Mouse (Mus musculus): ENCODE data around the gene Ypel3. TPM values are rescaled to one million over a fixed set of nuclear protein-coding genes. Genes with fewer than 3 reads are reported as not detected.

The Ypel3 gene
- polyA plus RNA-seq, 2 experiments, result 74.2 to 76.0 TPM

- TF ChIP-seq EP300 (IDR thresholded peaks at IDR 0.05; ENCODE audit: low read depth), result no peak
- no peak for TF ChIP-seq CTCF (IDR thresholded peaks at IDR 0.05; ENCODE audit: low read depth)
- Histone ChIP-seq H3K9ac (replicated peaks) (no peak overlapping the region), H3K27ac (no peak overlapping the region), H3K36me3 (replicated peaks; ENCODE audit: control insufficient read depth, insufficient read depth, low read depth) (no peaks in the 10 kb centered on the region), H3K4me3 (ENCODE audit: insufficient read depth in 1 of 2, low read depth in 2 of 2, low read length in 2 of 2) (no peak overlapping the region), H3K27me3 (ENCODE audit: control insufficient read depth, insufficient read depth, low read length) (peaks cover 16% of the 10 kb centered on the region), H3K9me3 (ENCODE audit: control insufficient read depth, low read length) (no peaks in the 10 kb centered on the region), H3K4me1 (replicated peaks; ENCODE audit: control insufficient read depth in 2 of 2, insufficient read depth in 2 of 2, low read length in 1 of 2) (no peaks in the 10 kb centered on the region), H3K4me2 (ENCODE audit: low read depth) (no peak overlapping the region)
- DNase-seq (ENCODE audit: low read depth in 3 of 3, low spot score in 3 of 3), result no peak
- WGBS (ENCODE audit: insufficient replicate concordance), result 50% methylated on average over 5 of the region's 5 CpGs
- ATAC-seq (ENCODE audit: insufficient read depth), result no peak
Observed at GRCm38 (mm10) chr7:126825952-126826351, 49.2 kb downstream of the Ypel3 start.

Other genes with a start within 250 kb of the Ypel3 start
Only the 30 nearest of the 31 such genes appear.
- gene Eif3c, start 210.5 kb upstream of the Ypel3 start, polyA plus RNA-seq (2012; rRNA removed), result 45.7 and 58.0 TPM in 2 replicates
- gene Eif3c, start 210.5 kb upstream of the Ypel3 start, polyA plus RNA-seq (2014; fragmentation: Nextera tagmentation; extraction: Ambion mirVana), result 94.4 and 96.2 TPM in 2 replicates
- 1.2 and 1.6 TPM in 2 replicates for gene Apobr, start 192.0 kb upstream of the Ypel3 start, polyA plus RNA-seq (2012; rRNA removed)
- gene Apobr, start 192.0 kb upstream of the Ypel3 start, polyA plus RNA-seq (2014; fragmentation: Nextera tagmentation; extraction: Ambion mirVana), result 0.69 TPM in 2 replicates
- 8.4 and 8.8 TPM in 2 replicates for gene Cln3, start 191.1 kb upstream of the Ypel3 start, polyA plus RNA-seq (2012; rRNA removed)
- gene Cln3, start 191.1 kb upstream of the Ypel3 start, polyA plus RNA-seq (2014; fragmentation: Nextera tagmentation; extraction: Ambion mirVana), result 7.2 and 9.7 TPM in 2 replicates
- gene Il27, start 182.0 kb upstream of the Ypel3 start, polyA plus RNA-seq (2012; rRNA removed), result 0.07 TPM in 1 of 2 replicates, not detected in the other
- not detected in 2 replicates for gene Il27, start 182.0 kb upstream of the Ypel3 start, polyA plus RNA-seq (2014; fragmentation: Nextera tagmentation; extraction: Ambion mirVana)
- 1.9 and 2.6 TPM in 2 replicates for gene Nupr1, start 146.1 kb upstream of the Ypel3 start, polyA plus RNA-seq (2012; rRNA removed)
- 1.3 and 3.2 TPM in 2 replicates for gene Nupr1, start 146.1 kb upstream of the Ypel3 start, polyA plus RNA-seq (2014; fragmentation: Nextera tagmentation; extraction: Ambion mirVana)
- gene Sgf29, start 127.6 kb upstream of the Ypel3 start, polyA plus RNA-seq (2012; rRNA removed), result 19.5 and 24.7 TPM in 2 replicates
- 23.6 and 34.4 TPM in 2 replicates for gene Sgf29, start 127.6 kb upstream of the Ypel3 start, polyA plus RNA-seq (2014; fragmentation: Nextera tagmentation; extraction: Ambion mirVana)
- 4.5 and 6.4 TPM in 2 replicates for gene Sult1a1, start 100.5 kb upstream of the Ypel3 start, polyA plus RNA-seq (2012; rRNA removed)
- 13.1 and 15.2 TPM in 2 replicates for gene Sult1a1, start 100.5 kb upstream of the Ypel3 start, polyA plus RNA-seq (2014; fragmentation: Nextera tagmentation; extraction: Ambion mirVana)
- gene Bola2, start 81.6 kb upstream of the Ypel3 start, polyA plus RNA-seq (2012; rRNA removed), result 35.8 and 69.8 TPM in 2 replicates
- 97.2 and 111 TPM in 2 replicates for gene Bola2, start 81.6 kb upstream of the Ypel3 start, polyA plus RNA-seq (2014; fragmentation: Nextera tagmentation; extraction: Ambion mirVana)
- gene Slx1b, start 81.2 kb upstream of the Ypel3 start, polyA plus RNA-seq (2012; rRNA removed), result 5.7 and 6.3 TPM in 2 replicates
- gene Slx1b, start 81.2 kb upstream of the Ypel3 start, polyA plus RNA-seq (2014; fragmentation: Nextera tagmentation; extraction: Ambion mirVana), result 1.8 and 2.0 TPM in 2 replicates
- gene Coro1a, start 69.2 kb upstream of the Ypel3 start, polyA plus RNA-seq (2012; rRNA removed), result 48.0 and 52.5 TPM in 2 replicates
- 65.6 and 81.5 TPM in 2 replicates for gene Coro1a, start 69.2 kb upstream of the Ypel3 start, polyA plus RNA-seq (2014; fragmentation: Nextera tagmentation; extraction: Ambion mirVana)
- 35.9 and 39.8 TPM in 2 replicates for gene Mapk3, start 17.4 kb upstream of the Ypel3 start, polyA plus RNA-seq (2012; rRNA removed)
- gene Mapk3, start 17.4 kb upstream of the Ypel3 start, polyA plus RNA-seq (2014; fragmentation: Nextera tagmentation; extraction: Ambion mirVana), result 14.4 and 15.5 TPM in 2 replicates
- gene Gdpd3, start 10.6 kb upstream of the Ypel3 start, polyA plus RNA-seq (2012; rRNA removed), result 1.3 and 2.0 TPM in 2 replicates
- 0.27 and 0.59 TPM in 2 replicates for gene Gdpd3, start 10.6 kb upstream of the Ypel3 start, polyA plus RNA-seq (2014; fragmentation: Nextera tagmentation; extraction: Ambion mirVana)
- gene Tbx6, start 4.5 kb downstream of the Ypel3 start, polyA plus RNA-seq (2012; rRNA removed), result 1.3 and 1.5 TPM in 2 replicates
- gene Tbx6, start 4.5 kb downstream of the Ypel3 start, polyA plus RNA-seq (2014; fragmentation: Nextera tagmentation; extraction: Ambion mirVana), result 0.43 and 0.47 TPM in 2 replicates
- 81.8 and 83.2 TPM in 2 replicates for gene Ppp4c, start 15.5 kb downstream of the Ypel3 start, polyA plus RNA-seq (2012; rRNA removed)
- 105 and 117 TPM in 2 replicates for gene Ppp4c, start 15.5 kb downstream of the Ypel3 start, polyA plus RNA-seq (2014; fragmentation: Nextera tagmentation; extraction: Ambion mirVana)
- 0.19 and 0.24 TPM in 2 replicates for gene Fam57b, start 20.7 kb downstream of the Ypel3 start, polyA plus RNA-seq (2012; rRNA removed)
- gene Fam57b, start 20.7 kb downstream of the Ypel3 start, polyA plus RNA-seq (2014; fragmentation: Nextera tagmentation; extraction: Ambion mirVana), result not detected in 2 replicates
- not detected in 2 replicates for gene 4930451I11Rik, start 54.7 kb downstream of the Ypel3 start, polyA plus RNA-seq (2012; rRNA removed)
- gene 4930451I11Rik, start 54.7 kb downstream of the Ypel3 start, polyA plus RNA-seq (2014; fragmentation: Nextera tagmentation; extraction: Ambion mirVana), result not detected in 2 replicates
- gene Doc2a, start 70.5 kb downstream of the Ypel3 start, polyA plus RNA-seq (2012; rRNA removed), result 0.02 TPM in 1 of 2 replicates, not detected in the other
- gene Doc2a, start 70.5 kb downstream of the Ypel3 start, polyA plus RNA-seq (2014; fragmentation: Nextera tagmentation; extraction: Ambion mirVana), result 0.18 TPM in 1 of 2 replicates, not detected in the other
- gene Hirip3, start 85.0 kb downstream of the Ypel3 start, polyA plus RNA-seq (2012; rRNA removed), result 24.7 and 58.1 TPM in 2 replicates
- gene Hirip3, start 85.0 kb downstream of the Ypel3 start, polyA plus RNA-seq (2014; fragmentation: Nextera tagmentation; extraction: Ambion mirVana), result 5.2 and 5.6 TPM in 2 replicates
- gene Ino80e, start 85.4 kb downstream of the Ypel3 start, polyA plus RNA-seq (2012; rRNA removed), result 22.7 and 25.1 TPM in 2 replicates
- 36.6 and 40.6 TPM in 2 replicates for gene Ino80e, start 85.4 kb downstream of the Ypel3 start, polyA plus RNA-seq (2014; fragmentation: Nextera tagmentation; extraction: Ambion mirVana)
- 16.2 and 16.3 TPM in 2 replicates for gene Taok2, start 107.7 kb downstream of the Ypel3 start, polyA plus RNA-seq (2012; rRNA removed)
- gene Taok2, start 107.7 kb downstream of the Ypel3 start, polyA plus RNA-seq (2014; fragmentation: Nextera tagmentation; extraction: Ambion mirVana), result 6.3 and 7.0 TPM in 2 replicates
- 10.8 and 15.3 TPM in 2 replicates for gene Tmem219, start 146.0 kb downstream of the Ypel3 start, polyA plus RNA-seq (2012; rRNA removed)
- gene Tmem219, start 146.0 kb downstream of the Ypel3 start, polyA plus RNA-seq (2014; fragmentation: Nextera tagmentation; extraction: Ambion mirVana), result 15.7 and 17.1 TPM in 2 replicates
- 4.0 and 4.3 TPM in 2 replicates for gene Kctd13, start 151.9 kb downstream of the Ypel3 start, polyA plus RNA-seq (2012; rRNA removed)
- gene Kctd13, start 151.9 kb downstream of the Ypel3 start, polyA plus RNA-seq (2014; fragmentation: Nextera tagmentation; extraction: Ambion mirVana), result 3.0 and 4.8 TPM in 2 replicates
- gene Asphd1, start 172.6 kb downstream of the Ypel3 start, polyA plus RNA-seq (2012; rRNA removed), result 0.04 TPM in 1 of 2 replicates, not detected in the other
- gene Asphd1, start 172.6 kb downstream of the Ypel3 start, polyA plus RNA-seq (2014; fragmentation: Nextera tagmentation; extraction: Ambion mirVana), result not detected in 2 replicates
- gene Sez6l2, start 173.6 kb downstream of the Ypel3 start, polyA plus RNA-seq (2012; rRNA removed), result 0.19 and 0.40 TPM in 2 replicates
- not detected in 2 replicates for gene Sez6l2, start 173.6 kb downstream of the Ypel3 start, polyA plus RNA-seq (2014; fragmentation: Nextera tagmentation; extraction: Ambion mirVana)
- 36.4 and 45.9 TPM in 2 replicates for gene Cdipt, start 199.0 kb downstream of the Ypel3 start, polyA plus RNA-seq (2012; rRNA removed)
- gene Cdipt, start 199.0 kb downstream of the Ypel3 start, polyA plus RNA-seq (2014; fragmentation: Nextera tagmentation; extraction: Ambion mirVana), result 32.6 and 34.3 TPM in 2 replicates
- gene Cdiptos, start 199.1 kb downstream of the Ypel3 start, polyA plus RNA-seq (2012; rRNA removed), result 0.18 and 0.52 TPM in 2 replicates
- gene Cdiptos, start 199.1 kb downstream of the Ypel3 start, polyA plus RNA-seq (2014; fragmentation: Nextera tagmentation; extraction: Ambion mirVana), result 0.20 and 0.64 TPM in 2 replicates
- gene Mvp, start 237.7 kb downstream of the Ypel3 start, polyA plus RNA-seq (2012; rRNA removed), result 3.8 and 4.5 TPM in 2 replicates
- gene Mvp, start 237.7 kb downstream of the Ypel3 start, polyA plus RNA-seq (2014; fragmentation: Nextera tagmentation; extraction: Ambion mirVana), result 5.5 and 5.6 TPM in 2 replicates
- gene Pagr1b, start 239.5 kb downstream of the Ypel3 start, polyA plus RNA-seq (2012; rRNA removed), result 0.10 and 0.30 TPM in 2 replicates
- gene Pagr1b, start 239.5 kb downstream of the Ypel3 start, polyA plus RNA-seq (2014; fragmentation: Nextera tagmentation; extraction: Ambion mirVana), result not detected in 2 replicates
- 8.0 and 15.2 TPM in 2 replicates for gene Pagr1a, start 240.4 kb downstream of the Ypel3 start, polyA plus RNA-seq (2012; rRNA removed)
- gene Pagr1a, start 240.4 kb downstream of the Ypel3 start, polyA plus RNA-seq (2014; fragmentation: Nextera tagmentation; extraction: Ambion mirVana), result 27.3 and 32.2 TPM in 2 replicates
- gene Gm42742, start 244.1 kb downstream of the Ypel3 start, polyA plus RNA-seq (2012; rRNA removed), result 7.5 and 15.7 TPM in 2 replicates
- 1.2 and 8.3 TPM in 2 replicates for gene Gm42742, start 244.1 kb downstream of the Ypel3 start, polyA plus RNA-seq (2014; fragmentation: Nextera tagmentation; extraction: Ambion mirVana)